Mouse (Mus musculus): Measurements from ENCODE around the gene Sox13. TPM values are rescaled to one million over a fixed set of nuclear protein-coding genes. Genes with fewer than 3 reads are reported as not detected.
"Not testable (repeated sequence)": the region's sequence is repeated elsewhere in the genome, so short reads cannot be mapped to it uniquely, and the experiment has no call there.

Sox13 gene
- total RNA-seq, 1 experiment from 2014 or later, result 3.1 TPM

DNA sequence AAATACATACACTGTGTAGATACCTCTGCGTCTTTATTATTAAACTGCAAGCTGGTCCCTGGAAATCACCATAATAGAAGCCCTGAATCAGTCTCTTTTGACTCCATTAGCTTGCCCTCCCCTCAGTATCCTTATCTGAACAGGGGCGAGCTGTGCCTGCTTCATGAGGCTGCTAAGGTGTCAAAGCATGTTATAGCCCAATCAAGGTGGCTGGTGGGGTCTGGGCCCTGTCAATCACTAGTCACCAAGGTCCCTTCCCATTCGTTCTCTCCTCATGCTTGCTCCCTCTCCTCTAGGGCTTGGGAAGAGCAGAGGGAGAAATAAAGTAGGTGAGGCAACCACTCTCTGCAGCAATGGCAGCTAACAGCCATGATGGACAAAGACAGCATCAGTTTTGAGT lies 77.0 kb downstream of the Sox13 start:
- no peak for ATAC-seq (replicated peaks; ENCODE audit: low read depth, poor library complexity, severe bottlenecking)

DNA sequence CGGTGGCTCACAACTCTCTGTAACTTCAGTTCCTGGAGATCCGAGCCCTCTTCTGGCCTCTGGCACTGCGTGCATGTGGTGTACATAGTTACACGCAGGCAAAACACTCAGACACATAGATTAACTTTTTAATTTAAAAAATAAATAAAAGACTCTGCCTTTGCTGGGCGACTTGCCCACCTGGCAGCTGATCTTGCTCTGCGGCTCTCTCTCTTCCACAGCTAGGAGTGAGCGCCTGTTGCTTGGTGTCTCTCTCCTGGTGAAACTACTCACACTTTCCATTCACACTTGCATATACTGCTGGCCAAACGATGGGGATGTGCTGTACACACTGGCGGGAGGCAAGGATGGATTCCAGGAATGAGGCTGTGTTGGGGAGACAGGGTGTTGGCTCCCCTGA lies 77.6 kb downstream of the Sox13 start:
- ATAC-seq (replicated peaks; ENCODE audit: low read depth, poor library complexity, severe bottlenecking), result no peak

DNA sequence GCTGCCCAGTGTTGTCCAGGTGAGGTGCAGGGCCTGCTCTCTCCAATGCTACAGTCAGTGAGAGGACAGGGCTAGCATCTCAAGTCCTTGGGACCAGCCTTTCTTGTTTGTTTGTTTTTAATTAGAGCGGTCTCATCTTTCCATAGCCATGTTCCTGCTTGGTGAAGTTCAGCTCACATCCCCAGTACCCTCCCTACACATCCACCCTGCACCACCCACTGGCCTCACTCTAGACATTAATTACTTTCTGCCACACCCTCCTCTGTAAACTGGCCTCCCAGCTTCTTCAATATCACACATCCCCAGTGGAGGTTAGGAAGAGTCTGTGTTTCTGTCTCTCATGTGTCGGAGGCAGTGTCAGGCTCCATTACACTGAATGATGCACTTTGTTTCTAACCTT lies 79.8 kb downstream of the Sox13 start:
- no peak for ATAC-seq (replicated peaks; ENCODE audit: low read depth, poor library complexity, severe bottlenecking)

DNA sequence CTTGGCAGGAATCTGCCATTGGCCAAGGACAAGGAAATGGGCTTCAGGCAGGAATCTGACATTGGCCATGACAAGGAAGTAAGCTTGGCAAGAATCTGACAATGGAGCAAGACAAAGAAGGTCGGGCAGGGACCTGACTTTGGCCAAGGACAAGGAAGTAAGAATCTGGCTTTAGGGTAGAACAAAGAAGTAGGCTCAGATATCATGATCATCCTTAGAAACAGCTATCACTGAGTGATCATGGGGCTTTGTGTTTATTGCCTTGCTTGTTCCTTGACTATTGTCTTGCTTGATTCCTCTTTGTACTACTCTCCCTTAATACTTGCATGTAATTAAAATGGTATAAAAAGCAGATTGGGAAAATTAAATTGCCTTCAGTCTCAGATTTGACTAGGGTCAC lies 83.8 kb downstream of the Sox13 start:
- ATAC-seq (replicated peaks; ENCODE audit: low read depth, poor library complexity, severe bottlenecking), result not testable (repeated sequence)

DNA sequence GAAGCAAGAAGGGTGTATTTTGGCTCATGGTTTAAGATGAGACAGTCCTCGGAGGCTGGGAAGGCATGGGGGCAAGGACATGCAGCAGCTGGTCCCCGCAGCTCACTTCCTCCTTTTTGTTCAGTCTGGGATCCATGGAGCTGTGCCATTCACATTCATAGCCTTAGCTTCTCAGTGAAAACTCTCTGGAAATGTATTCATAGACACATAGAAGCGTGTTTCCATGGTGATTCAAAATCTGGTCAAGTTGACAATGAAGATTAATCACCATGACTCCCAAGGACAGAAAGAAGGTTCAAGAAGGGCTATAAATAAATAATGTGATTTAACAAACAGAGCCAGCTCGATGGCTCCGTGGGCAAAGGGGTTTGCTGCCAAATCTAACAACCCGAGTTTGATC lies 90.2 kb downstream of the Sox13 start:
- no peak for ATAC-seq (replicated peaks; ENCODE audit: low read depth, poor library complexity, severe bottlenecking)

DNA sequence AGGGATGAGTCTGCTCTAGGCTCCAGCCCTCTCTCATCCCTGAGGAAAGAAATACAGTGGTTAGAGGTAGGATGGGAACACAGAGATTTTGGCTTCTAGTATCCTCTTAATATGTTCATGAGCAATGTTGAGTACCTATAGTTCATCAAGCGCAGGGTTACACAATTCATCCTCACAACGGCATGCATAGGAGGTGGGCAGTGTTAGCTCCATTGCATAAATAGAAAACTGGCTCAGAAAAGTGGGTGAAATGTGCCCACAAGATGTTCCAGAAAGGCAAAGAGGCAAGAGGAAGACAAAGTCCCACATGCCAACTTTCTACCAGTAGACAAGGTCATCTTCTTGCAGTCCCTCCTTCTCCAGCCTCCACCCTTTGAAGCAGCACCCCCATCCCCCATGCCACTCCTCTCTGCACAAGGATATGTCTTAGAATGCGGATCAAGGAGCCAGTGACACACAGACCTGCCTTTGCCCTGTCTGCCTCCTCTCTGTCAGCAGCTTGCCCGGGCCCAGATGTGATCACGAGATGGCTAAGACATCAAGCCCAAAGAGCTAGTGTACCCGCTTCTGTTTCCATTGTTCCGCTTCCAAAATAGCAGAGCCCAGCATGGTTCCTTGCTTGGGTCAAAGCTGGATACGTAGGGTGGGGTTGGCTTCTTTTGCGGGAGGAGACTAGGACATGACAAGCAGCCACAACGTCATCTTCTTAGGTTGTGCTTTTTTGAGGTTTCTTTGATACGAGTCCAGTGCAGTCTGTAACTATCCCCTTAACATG lies 91.3 kb downstream of the Sox13 start:
- no peak for ATAC-seq (replicated peaks; ENCODE audit: low read depth, poor library complexity, severe bottlenecking)

Other genes with a start within 250 kb of the Sox13 start
- gene Golt1a, start 114.6 kb downstream of the Sox13 start, total RNA-seq (2017), result not detected in 2 replicates
- not detected in 2 replicates for gene Kiss1, start 102.5 kb downstream of the Sox13 start, total RNA-seq (2017)
- not detected in 2 replicates for gene Ren1, start 73.9 kb downstream of the Sox13 start, total RNA-seq (2017)
- gene Etnk2, start 60.8 kb downstream of the Sox13 start, total RNA-seq (2017), result not detected in 2 replicates
- 435 and 557 TPM in 2 replicates for gene Snrpe, start 185.9 kb upstream of the Sox13 start, total RNA-seq (2017)
- gene Zbed6, start 236.5 kb upstream of the Sox13 start, total RNA-seq (2017), result 15.1 and 22.3 TPM in 2 replicates
- gene Gm38394, start 236.9 kb upstream of the Sox13 start, total RNA-seq (2017), result 12.5 and 13.7 TPM in 2 replicates